Mouse (Mus musculus): ENCODE measurements around the gene Wnt10a.
"Not testable (repeated sequence)": the region's sequence is repeated elsewhere in the genome, so short reads cannot be mapped to it uniquely, and the experiment has no call there.

The Wnt10a gene

DNA sequence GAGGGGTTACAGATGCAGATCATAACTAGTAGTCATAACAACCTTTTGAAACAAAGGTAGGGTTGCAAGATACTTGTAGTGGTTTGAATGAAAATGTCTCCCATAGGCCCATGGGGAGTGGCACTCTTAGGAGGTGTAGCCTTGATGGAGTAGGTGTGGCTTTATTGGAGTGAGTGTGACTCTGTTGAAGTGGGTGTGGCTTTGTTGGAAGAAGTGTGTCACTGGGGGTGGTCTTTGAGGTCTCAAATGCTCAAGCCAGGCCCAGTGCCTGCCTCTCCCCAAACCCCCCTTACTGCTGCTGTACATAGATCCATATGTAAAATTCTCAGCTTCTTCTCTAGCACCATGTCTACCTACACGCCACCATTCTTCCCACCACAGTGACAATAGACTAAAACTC, 27.2 kb downstream of the Wnt10a start:
- DNase-seq = no peak

DNA sequence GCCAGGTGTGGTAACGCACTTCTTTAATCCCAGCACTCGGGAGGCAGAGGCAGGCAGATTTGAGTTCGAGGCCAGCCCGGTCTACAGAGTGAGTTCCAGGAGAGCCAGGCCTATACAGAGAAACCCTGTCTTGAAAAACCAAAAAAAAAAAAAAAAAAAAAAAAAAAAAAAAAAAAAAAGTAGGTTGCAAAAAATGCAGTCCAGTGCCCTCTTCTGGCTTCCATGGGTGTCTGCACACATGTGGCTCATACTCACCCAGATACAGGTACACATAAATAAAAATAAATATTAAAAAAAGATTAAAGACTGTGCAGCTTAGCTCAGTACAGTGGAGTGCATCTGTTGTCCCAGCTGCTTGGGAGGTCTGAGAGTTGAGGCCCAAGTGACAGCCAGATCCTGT, 32.3 kb downstream of the Wnt10a start:
- DNase-seq = not testable (repeated sequence)

DNA sequence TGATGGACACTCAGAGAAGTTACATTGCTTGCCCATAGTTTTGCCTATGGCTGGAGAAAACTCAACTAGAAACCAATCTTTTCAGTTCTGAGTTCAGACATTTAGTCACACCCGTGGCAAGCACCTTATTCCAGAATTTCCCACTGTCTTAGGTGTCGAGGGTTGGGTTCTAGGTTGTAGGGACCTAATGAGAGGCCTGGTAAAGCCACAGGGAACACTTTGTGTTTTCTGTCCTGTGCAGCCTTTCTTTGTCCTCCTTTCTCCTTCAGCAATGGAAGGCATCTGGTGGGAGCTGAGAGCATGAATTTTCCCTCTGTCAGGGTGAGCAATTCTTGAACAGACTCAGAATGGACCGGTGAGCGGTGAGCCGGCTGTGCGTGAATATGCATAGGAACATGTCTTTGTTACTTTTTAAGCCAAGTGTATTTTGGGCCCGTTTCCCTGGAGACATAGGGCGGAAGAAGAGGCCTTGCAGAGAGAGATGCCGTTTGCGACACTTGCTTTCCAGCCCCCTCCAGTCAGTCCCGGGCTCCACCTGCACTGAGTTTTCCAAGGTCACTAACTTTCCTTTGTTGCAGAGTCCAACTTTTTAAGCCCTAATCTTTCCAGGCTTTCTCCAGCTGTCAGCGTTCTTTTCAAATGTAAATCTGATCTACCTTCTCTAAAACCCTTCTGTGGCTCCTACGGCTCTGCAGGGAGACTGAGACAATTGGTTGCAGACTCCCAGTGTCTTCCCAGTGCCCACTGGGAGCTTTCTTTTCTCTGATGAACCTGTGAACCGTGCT, 33.4 kb downstream of the Wnt10a start:
- no peak for DNase-seq

DNA sequence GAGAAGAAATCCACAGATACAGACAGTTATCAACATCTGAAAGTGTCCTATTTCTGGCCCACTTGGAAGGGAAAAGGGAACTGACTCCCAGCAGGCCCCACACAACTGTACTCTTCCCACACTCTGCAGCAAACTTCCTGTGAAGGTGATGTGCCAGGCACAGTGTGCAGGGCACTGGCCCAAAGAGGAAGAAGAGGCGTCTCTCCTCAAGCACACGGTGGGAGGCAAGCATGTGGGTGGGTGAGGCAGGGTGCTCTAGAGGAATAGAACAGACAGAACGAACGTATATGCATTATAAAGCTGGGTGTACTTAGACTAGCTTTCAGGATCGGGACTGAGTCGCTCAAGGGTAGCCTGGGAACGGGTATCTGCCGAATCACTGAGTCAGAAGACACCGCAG, 38.7 kb downstream of the Wnt10a start:
- DNase-seq = no peak

DNA sequence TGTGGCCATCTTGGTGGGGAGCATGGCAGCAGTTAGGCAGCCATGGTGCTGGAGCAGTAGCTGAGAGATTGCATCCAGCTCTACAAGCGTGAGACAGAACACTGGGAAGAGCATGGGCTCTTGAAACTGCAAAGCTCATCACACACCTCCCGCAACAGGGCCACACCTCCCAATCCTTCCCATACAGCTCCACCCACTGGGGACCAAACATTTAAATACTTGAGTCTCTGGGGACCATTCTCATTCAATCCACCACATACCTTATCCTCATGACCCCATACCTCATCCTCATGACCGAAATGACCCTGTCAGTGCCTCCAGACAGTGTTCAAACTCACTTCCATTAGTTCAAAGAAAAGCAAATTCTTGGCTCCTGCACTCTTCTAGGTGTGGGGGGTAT, 41.9 kb downstream of the Wnt10a start:
- DNase-seq = no peak

DNA sequence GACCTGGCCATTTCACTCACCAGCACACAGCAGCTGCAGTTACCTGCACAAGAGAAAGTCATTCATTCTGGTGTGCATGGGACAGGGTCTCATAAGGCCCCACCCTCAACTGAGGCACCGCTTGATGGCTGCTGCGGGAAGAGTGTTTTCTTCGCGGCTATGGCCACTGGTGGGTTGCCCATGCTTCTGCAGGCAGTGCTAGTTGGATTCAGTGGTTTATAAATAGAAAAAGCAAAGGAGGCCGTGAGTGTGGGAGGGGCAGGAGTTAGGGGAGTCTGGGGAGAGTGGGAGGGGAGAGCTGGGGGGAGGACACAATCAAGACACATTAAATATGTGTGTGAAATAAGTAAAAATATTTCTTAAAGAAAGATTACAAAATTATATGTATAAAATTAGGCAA, 51.8 kb downstream of the Wnt10a start:
- DNase-seq = no peak

DNA sequence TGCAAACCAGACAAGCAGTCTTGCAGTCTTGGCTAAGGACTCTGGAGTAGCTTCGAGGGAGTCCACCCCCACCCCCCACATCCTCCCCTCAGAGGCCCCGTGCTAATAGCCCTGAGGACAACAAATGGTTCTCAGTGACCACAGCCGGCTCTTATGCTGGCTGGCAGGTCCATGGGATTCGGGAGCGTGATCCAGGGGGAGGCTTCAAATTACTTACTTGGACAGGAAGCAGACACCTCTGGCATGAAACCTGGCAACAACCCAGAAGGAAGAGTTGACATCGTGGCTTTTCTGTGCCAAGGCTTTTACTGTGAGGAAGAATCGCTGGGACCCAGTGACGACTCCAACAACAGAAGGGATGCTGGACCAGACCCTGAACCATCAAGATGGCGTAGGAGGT, 55.0 kb downstream of the Wnt10a start:
- DNase-seq = no peak

DNA sequence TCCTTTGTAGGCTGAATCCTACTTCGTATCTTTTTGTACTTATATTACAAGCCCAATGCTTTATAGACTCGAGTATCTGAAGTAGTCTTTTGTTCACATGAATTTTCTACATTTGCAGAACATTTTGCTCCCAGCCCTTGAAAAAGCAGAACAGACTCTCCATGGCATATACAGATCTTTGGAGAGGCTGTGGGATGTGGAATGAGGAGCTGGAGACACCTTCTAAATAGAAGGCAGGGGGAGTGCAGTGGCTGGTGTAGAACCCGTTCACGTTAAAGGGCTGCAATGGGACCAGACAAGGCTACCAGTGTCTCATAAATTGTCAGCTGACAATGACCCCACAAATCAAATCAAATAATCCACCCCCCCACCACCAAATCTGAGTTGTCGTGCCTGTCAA, 57.6 kb downstream of the Wnt10a start:
- DNase-seq = no peak

DNA sequence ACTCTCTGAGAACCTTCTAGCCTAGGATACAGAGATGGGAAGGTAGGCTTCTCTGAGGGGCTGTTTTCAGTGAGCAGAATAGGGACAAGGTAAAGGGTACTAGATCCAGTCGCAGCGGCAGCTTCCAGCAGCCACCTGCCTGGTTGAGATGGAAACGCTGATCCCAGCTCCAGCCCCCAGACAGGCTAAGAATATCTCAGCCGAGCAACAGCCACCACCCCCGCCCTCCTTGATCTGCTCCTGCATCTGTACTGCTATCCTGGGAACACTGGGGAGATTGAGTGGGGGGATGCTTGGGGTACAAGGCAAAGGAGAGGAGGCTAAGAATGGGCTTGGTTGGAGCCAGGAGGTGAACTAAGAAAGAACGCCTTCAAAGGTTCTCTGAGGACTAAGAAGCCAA, 58.9 kb downstream of the Wnt10a start:
- no peak for DNase-seq

DNA sequence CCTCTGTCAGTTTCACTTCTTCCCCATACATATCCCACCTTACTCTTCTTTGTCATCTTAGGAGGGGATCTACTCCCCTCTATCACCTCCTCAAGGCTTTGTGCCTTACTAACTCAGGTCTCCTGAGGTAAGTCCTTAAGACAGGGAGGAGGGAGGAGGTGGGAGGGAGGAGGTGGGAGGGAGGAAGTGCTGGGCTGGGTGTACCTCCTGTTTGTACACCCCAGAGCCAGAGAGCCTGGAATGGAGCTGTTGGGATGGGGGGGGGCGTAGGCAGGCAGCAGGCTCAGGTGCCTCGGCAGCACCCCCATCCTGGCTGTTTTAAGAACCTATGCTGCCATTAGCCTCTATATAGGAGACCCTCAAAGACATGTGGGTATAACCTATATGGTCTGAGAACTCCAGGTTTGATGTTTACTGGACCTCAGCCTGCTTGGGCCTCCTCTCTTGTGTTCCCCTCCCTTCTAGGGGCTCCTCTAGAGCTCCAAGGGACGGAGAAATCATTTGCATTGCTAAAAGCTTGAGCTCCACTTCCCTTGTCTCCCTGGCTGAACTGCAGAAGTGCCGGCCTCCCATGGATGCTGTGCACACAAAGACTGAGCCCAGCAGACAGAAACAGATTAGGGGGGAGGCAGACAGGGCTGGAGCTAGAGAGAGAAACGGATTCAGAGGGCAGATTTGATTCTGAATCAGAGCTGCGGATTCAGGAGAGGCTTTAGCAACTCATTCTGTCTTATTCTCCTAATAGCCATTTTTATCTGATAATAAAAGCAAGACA, 59.9 kb downstream of the Wnt10a start:
- DNase-seq = no peak

Measured in cerebellum, adult 11-12 months (tissue).